Mouse (Mus musculus) layer of hippocampus, adult 9-11 months (tissue): ENCODE data around the gene Mt4.

Experiments
- DNase-seq: peaks from one replicate; pipeline ENCODE4 v3.0.0; 2022

Gene Mt4

GRCm38 (mm10) chr8:94179713-94180560 is 42.9 kb downstream of the Mt4 start:
- no peak for DNase-seq

- no peak for DNase-seq
Observed at GRCm38 (mm10) chr8:94180561-94180908, 43.5 kb downstream of the Mt4 start.

GRCm38 (mm10) chr8:94182055-94182929 is 45.3 kb downstream of the Mt4 start:
- no peak for DNase-seq

GRCm38 (mm10) chr8:94183117-94183516 is 46.1 kb downstream of the Mt4 start:
- DNase-seq, result peak; percentile 77

GRCm38 (mm10) chr8:94184357-94184843 is 47.4 kb downstream of the Mt4 start:
- DNase-seq, result no peak

- no peak for DNase-seq
Observed at GRCm38 (mm10) chr8:94185791-94186190, 48.8 kb downstream of the Mt4 start.

- DNase-seq, result no peak
Observed at GRCm38 (mm10) chr8:94186542-94186941, 49.5 kb downstream of the Mt4 start.

- peak; percentile 56 for DNase-seq
Observed at GRCm38 (mm10) chr8:94187290-94188002, 50.4 kb downstream of the Mt4 start.
